Mouse (Mus musculus): ENCODE measurements around the gene Rab5if.

- no peak for TF ChIP-seq TAL1 (IDR thresholded peaks at IDR 0.05; ENCODE audit: low read length)
- TF ChIP-seq GATA1 (IDR thresholded peaks at IDR 0.05; ENCODE audit: low read length), result no peak
Measured at GRCm38 (mm10) chr2:156892240-156892639, 29.3 kb downstream of the Rab5if start.

All from erythroblast, embryonic 14.5 days (primary cell).